Mouse (Mus musculus): ENCODE data around the gene Ptpre.
"Not testable (repeated sequence)": the region's sequence is repeated elsewhere in the genome, so short reads cannot be mapped to it uniquely, and the experiment has no call there.

The Ptpre gene

GRCm38 (mm10) chr7:135646976-135647375 is 109.7 kb downstream of the Ptpre start:
- DNase-seq (ENCODE audit: low spot score): no peak

GRCm38 (mm10) chr7:135648821-135649220 is 111.5 kb downstream of the Ptpre start:
- no peak for DNase-seq (ENCODE audit: low spot score)

GRCm38 (mm10) chr7:135649306-135649705 is 112.0 kb downstream of the Ptpre start:
- DNase-seq (ENCODE audit: low spot score): no peak

GRCm38 (mm10) chr7:135650061-135650460 is 112.8 kb downstream of the Ptpre start:
- no peak for DNase-seq (ENCODE audit: low spot score)

GRCm38 (mm10) chr7:135651831-135652511 is 114.7 kb downstream of the Ptpre start:
- DNase-seq (ENCODE audit: low spot score): no peak

GRCm38 (mm10) chr7:135652781-135653180 is 115.5 kb downstream of the Ptpre start:
- DNase-seq (ENCODE audit: low spot score): no peak

- DNase-seq (ENCODE audit: low spot score): no peak
These were observed 116.3 kb downstream of the Ptpre start for GRCm38 (mm10) chr7:135653601-135654000.

GRCm38 (mm10) chr7:135654288-135654687 is 117.0 kb downstream of the Ptpre start:
- no peak for DNase-seq (ENCODE audit: low spot score)

GRCm38 (mm10) chr7:135655113-135655512 is 117.8 kb downstream of the Ptpre start:
- no peak for DNase-seq (ENCODE audit: low spot score)

GRCm38 (mm10) chr7:135658150-135658549 is 120.9 kb downstream of the Ptpre start:
- no peak for DNase-seq (ENCODE audit: low spot score)

GRCm38 (mm10) chr7:135659314-135659935 is 122.1 kb downstream of the Ptpre start:
- DNase-seq (ENCODE audit: low spot score): no peak

- DNase-seq (ENCODE audit: low spot score): no peak
These were observed 123.0 kb downstream of the Ptpre start for GRCm38 (mm10) chr7:135660314-135660713.

- DNase-seq (ENCODE audit: low spot score): no peak
These were observed 126.9 kb downstream of the Ptpre start for GRCm38 (mm10) chr7:135664211-135664610.

- DNase-seq (ENCODE audit: low spot score): no peak
These were observed 129.0 kb downstream of the Ptpre start for GRCm38 (mm10) chr7:135666314-135666713.

GRCm38 (mm10) chr7:135668852-135669739 is 131.8 kb downstream of the Ptpre start:
- DNase-seq (ENCODE audit: low spot score): peak; percentile 68

- no peak for DNase-seq (ENCODE audit: low spot score)
These were observed 136.3 kb downstream of the Ptpre start for GRCm38 (mm10) chr7:135673576-135673975.

- DNase-seq (ENCODE audit: low spot score): no peak
These were observed 139.4 kb downstream of the Ptpre start for GRCm38 (mm10) chr7:135676722-135677121.

GRCm38 (mm10) chr7:135680334-135680733 is 143.1 kb downstream of the Ptpre start:
- peak; percentile 84 for DNase-seq (ENCODE audit: low spot score)

- DNase-seq (ENCODE audit: low spot score): not testable (repeated sequence)
These were observed 146.8 kb downstream of the Ptpre start for GRCm38 (mm10) chr7:135684098-135684497.

GRCm38 (mm10) chr7:135684938-135685337 is 147.7 kb downstream of the Ptpre start:
- no peak for DNase-seq (ENCODE audit: low spot score)

- DNase-seq (ENCODE audit: low spot score): no peak
These were observed 152.1 kb downstream of the Ptpre start for GRCm38 (mm10) chr7:135689396-135689795.

- no peak for DNase-seq (ENCODE audit: low spot score)
These were observed 154.7 kb downstream of the Ptpre start for GRCm38 (mm10) chr7:135691941-135692340.

- DNase-seq (ENCODE audit: low spot score): no peak
These were observed 156.8 kb downstream of the Ptpre start for GRCm38 (mm10) chr7:135694130-135694529.
